Mouse (Mus musculus): ENCODE measurements around the gene Rag2. TPM values are rescaled to one million over a fixed set of nuclear protein-coding genes. Genes with fewer than 3 reads are reported as not detected.

Gene Rag2
- polyA plus RNA-seq, 1 experiment from 2014 or later, result 0.17 TPM

DNA sequence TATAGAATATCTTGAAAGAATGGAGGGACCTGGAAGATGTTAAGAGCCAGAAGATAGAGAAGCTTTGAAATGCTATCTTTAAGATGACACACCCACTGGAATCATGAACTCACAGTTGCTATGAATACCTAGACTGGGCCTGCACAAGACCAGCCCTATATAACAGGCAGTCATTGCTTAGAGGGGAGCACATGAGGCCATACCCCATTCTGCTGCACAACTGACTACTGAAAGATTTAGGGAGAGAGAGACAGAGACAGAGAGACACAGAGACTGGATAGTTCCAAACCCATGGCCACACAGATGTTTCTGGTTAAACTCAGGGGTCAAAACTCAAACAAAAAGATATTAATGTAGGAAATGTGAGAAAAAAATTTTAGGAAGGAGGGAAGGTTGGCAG is 2.7 kb downstream of the Rag2 start:
- H3K27me3 ChIP-seq, result no peaks in the 10 kb centered on the region
- H3K4me3 ChIP-seq (replicated peaks), result no peak overlapping the region
- no peak for DNase-seq
- 0 out of 2 replicates have a peak, but pooled peaks cover 3% of the 10 kb centered on the region for H3K4me1 ChIP-seq (replicated peaks)
- no peaks in the 10 kb centered on the region for H3K36me3 ChIP-seq
- H3K9me3 ChIP-seq (replicated peaks), result no peaks in the 10 kb centered on the region
- ATAC-seq (ENCODE audit: low read depth), result no peak
- H3K27ac ChIP-seq, result no peak overlapping the region
- no peak overlapping the region for H3K4me2 ChIP-seq
- no peak overlapping the region for H3K9ac ChIP-seq

DNA sequence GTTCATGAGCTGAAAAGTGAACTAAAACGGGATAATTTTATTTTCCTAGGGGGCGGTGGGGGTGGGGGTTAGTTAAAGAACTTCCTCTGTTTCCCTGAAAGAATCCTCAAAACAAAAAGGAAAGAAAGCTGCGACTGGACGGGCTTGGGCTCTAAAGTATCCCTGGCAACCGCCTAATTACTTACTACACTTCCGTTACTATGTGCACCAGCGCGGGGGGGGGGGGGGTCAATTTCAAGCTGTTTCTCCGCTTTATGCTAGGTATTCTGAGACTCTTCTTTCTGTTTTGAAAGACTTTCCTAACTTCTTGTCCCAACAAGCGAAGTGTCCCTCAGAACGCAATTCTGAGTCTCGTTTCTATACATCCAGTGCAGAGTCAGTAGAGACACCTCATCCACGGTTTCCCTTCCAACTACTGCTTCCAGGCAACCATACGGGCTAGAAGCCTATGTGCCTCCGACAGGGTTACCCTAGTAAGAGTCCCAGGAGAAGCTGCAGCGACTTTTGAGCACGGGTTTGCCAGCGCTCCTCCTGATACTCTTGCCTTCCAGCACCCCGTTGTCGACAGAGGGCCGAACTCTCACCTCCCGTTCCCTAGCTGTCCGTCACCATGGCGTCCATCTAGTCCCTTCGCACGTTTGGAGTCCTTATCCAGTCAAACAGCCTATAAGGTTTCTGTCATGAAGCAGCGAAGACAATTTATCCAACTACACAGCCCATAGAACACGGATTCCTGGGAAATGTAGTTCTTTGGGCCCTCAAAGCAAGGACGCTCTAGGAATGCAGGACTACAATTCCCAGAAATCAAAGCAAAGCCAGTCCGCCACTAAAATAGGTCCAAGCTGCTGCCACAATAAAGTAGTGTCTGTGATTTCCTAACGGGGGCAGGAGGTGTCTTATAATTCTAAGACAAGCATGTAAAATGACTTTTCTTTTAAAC is 4.0 kb downstream of the Rag2 start:
- H3K27ac ChIP-seq, result peak overlapping the region; percentile 26; the same call in 1 of the 2 replicates
- peak overlapping the region; percentile 74 for H3K4me2 ChIP-seq
- no peaks in the 10 kb centered on the region for H3K9me3 ChIP-seq (replicated peaks)
- peak overlapping the region; percentile 68 for H3K4me3 ChIP-seq (replicated peaks)
- H3K36me3 ChIP-seq, result no peaks in the 10 kb centered on the region
- peak overlapping the region; percentile 67 for H3K9ac ChIP-seq
- 0 out of 2 replicates have a peak, but pooled peaks cover 3% of the 10 kb centered on the region for H3K4me1 ChIP-seq (replicated peaks)
- ATAC-seq (ENCODE audit: low read depth) (peak; percentile 99), DNase-seq (peak; percentile 71)
- no peaks in the 10 kb centered on the region for H3K27me3 ChIP-seq
- 2% methylated on average over 31 of the region's 31 CpGs for WGBS (ENCODE audit: insufficient replicate concordance)

DNA sequence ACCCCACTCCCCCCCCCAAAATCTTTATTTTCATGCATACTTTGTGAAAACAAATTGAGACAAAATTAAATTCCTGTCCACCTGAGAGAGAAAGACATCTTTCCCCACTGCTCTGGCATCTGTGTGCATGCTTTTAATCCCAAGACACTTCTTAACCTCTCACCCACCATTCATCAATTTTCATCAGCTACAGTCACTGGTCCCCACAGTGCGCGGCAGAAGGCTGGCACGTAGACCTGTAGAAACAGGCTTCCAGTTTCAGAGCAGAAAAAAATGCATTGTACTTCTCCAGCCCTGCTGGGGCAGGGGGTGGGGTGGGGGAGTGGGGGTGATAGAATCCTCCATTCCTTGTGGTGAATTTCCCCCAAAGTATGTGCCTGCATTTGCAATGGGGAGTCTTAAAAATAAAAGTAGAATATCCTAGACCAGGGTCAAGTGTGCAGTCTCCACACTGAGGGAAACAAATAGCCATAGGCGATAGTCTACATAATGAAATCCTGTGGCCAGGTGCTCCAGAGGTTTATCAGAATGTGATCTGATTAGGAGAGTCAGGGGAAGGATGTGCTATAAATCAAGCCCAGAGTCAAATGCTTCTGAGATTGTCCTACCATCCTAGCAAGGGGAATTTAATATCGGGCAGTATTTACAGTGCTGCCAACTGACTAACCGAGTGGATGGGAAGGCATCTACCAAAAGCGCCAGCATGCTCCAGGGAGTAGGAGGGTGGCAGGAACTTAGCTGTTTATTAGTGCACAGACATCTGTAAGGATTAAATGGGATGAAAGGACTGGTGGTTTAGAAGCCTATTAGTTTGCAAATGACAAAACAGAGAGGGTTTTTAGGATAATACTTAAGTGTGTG is 14.7 kb downstream of the Rag2 start:
- DNase-seq (no peak), ATAC-seq (ENCODE audit: low read depth) (no peak)
- no peak overlapping the region for H3K9ac ChIP-seq
- H3K36me3 ChIP-seq, result no peaks in the 10 kb centered on the region
- H3K27me3 ChIP-seq, result no peaks in the 10 kb centered on the region
- no peak overlapping the region for H3K4me2 ChIP-seq
- no peaks in the 10 kb centered on the region for H3K9me3 ChIP-seq (replicated peaks)
- no peaks in the 10 kb centered on the region for H3K4me1 ChIP-seq (replicated peaks)
- H3K27ac ChIP-seq, result no peak overlapping the region
- WGBS (ENCODE audit: insufficient replicate concordance), result 74% methylated on average over 7 of the region's 7 CpGs
- no peak overlapping the region for H3K4me3 ChIP-seq (replicated peaks)

DNA sequence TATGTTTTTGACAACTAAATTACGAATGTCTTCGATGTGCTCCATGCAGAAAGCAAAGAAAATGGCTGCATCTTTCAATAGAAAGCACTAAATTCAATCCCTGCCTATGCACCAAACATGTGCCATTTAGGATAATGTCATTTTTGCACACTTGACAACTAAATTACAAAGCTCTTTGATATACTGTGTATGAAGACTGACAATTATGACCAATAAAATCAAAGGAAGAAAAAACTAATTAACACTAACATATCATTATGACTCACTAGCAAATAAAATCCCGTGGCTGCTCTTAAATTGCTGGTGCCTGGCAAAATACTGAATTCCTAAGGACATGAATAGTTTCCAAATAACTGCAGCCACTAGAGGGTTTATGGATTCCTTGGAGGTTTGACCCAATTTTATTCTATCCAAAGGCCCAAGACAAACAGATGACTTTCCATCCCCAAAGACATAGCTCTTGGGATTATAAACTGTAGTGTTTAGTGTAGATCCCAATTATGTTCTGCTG is 15.4 kb downstream of the Rag2 start:
- H3K9me3 ChIP-seq (replicated peaks), result no peaks in the 10 kb centered on the region

DNA sequence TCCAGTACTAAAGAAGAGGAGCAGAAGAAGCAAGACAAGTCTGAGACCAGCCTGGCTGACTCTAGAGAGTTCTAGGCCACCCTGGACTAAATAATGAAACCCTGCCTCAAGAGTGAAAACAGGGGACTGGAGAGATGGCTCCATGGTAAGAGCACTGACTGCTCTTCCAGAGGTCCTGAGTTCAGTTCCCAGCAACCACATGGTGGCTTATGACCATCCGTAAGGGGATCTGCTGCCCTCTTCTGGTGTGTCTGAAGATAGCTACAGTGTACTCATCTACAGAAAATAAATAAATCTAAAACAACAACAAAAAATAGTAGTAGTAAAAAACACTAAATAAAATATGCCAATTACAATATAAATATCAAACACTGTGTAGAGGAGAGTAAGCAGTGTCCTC is 21.3 kb downstream of the Rag2 start:
- no peak for DNase-seq
- WGBS (ENCODE audit: insufficient replicate concordance), result 77% methylated on average over 1 of the region's 1 CpGs
- Histone ChIP-seq H3K4me2 (no peak overlapping the region), H3K4me1 (replicated peaks) (no peaks in the 10 kb centered on the region), H3K4me3 (replicated peaks) (no peak overlapping the region), H3K36me3 (no peaks in the 10 kb centered on the region), H3K9ac (no peak overlapping the region), H3K9me3 (replicated peaks) (no peaks in the 10 kb centered on the region), H3K27ac (no peak overlapping the region), H3K27me3 (no peaks in the 10 kb centered on the region)
- ATAC-seq (ENCODE audit: low read depth), result no peak

More for the DNA sequence above, 15.4 kb downstream of the Rag2 start:
- no peak overlapping the region for H3K4me3 ChIP-seq (replicated peaks)
- DNase-seq (no peak), ATAC-seq (ENCODE audit: low read depth) (no peak)
- H3K27ac ChIP-seq, result no peak overlapping the region
- no peaks in the 10 kb centered on the region for H3K36me3 ChIP-seq
- no peaks in the 10 kb centered on the region for H3K4me1 ChIP-seq (replicated peaks)
- no peak overlapping the region for H3K9ac ChIP-seq
- H3K4me2 ChIP-seq, result no peak overlapping the region
- WGBS (ENCODE audit: insufficient replicate concordance), result 49% methylated on average over 3 of the region's 3 CpGs
- H3K27me3 ChIP-seq, result no peaks in the 10 kb centered on the region

DNA sequence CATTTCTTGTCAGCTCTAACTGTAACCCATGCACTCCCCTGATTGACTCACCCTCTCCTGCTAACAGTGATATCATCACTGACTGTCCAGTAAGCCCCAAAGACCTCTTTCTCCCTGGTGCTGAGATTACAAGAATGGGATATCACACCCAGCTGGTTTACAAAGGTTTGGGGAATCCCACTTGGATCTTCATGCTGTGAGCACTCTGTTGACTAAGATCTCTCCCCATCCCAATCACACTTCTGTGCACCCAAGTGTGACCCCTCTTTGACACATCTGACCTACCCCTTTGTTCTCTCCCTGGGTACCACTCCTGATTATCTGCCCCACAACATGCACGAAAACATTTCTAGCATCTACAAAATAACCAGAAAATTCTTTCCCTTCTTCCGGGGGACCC is 23.8 kb downstream of the Rag2 start:
- ATAC-seq (ENCODE audit: low read depth), result no peak

DNA sequence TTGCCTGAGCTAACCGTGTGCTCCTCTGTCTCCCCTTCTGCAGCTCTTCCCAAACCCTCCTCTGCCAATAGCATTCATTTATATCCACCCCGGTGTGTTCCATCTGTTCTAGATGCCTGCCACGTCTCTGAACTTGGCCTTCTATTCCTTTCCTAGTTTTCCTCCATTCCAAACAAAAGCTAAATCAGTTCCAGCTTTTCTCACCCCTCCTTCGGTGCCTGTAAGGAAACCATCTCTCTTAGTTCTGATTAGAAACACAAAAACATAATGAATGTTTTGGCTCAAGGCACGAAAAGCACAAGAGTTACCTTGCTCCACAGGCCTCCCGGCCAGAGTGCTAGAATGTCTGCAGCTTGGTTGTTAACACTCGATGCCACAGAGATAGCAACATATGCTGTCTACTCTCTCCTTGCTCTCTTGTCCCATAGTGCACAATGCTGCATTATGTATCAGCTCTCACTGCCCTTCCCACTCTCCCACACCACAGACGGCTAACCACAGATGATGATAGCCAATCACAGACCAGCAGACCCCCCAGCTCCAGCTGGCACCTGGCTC is 24.7 kb downstream of the Rag2 start, which contains the start of the genes Rag1 and B230118H07Rik:
Gene Rag1, minus strand, starts transcription at position 388 of the 558 bp plus-strand sequence.
Gene B230118H07Rik, minus strand, starts transcription at position 419 of the 558 bp plus-strand sequence.
- no peak within 1 kb of the TSS for H3K27ac ChIP-seq
- H3K9ac ChIP-seq, result no peak within 1 kb of the TSS
- WGBS (ENCODE audit: insufficient replicate concordance), result 32% methylated on average over 8 of the region's 8 CpGs
- no peak within 1 kb of the TSS for H3K4me2 ChIP-seq
- H3K36me3 ChIP-seq, result no peaks in the 10 kb centered on the region
- ATAC-seq (ENCODE audit: low read depth), result 0 out of 2 replicates have a peak, but pooled peaks have one; percentile 15
- no peaks in the 10 kb centered on the region for H3K9me3 ChIP-seq (replicated peaks)
- H3K4me3 ChIP-seq (replicated peaks), result no peak within 1 kb of the TSS
- DNase-seq, result no peak
- H3K4me1 ChIP-seq (replicated peaks), result peaks cover 10% of the 10 kb centered on the region; the same call in 1 of the 2 replicates
- H3K27me3 ChIP-seq, result peaks cover 3% of the 10 kb centered on the region; the same call in 1 of the 2 replicates

More for the DNA sequence above, 23.8 kb downstream of the Rag2 start:
- DNase-seq, result no peak
- Histone ChIP-seq H3K4me2 (no peak overlapping the region), H3K9ac (no peak overlapping the region), H3K4me3 (replicated peaks) (no peak overlapping the region), H3K27ac (no peak overlapping the region), H3K9me3 (replicated peaks) (no peaks in the 10 kb centered on the region), H3K4me1 (replicated peaks) (peaks cover 10% of the 10 kb centered on the region; the same call in 1 of the 2 replicates), H3K27me3 (peaks cover 3% of the 10 kb centered on the region; the same call in 1 of the 2 replicates), H3K36me3 (no peaks in the 10 kb centered on the region)
- WGBS (ENCODE audit: insufficient replicate concordance), result 63% methylated on average over 2 of the region's 2 CpGs

DNA sequence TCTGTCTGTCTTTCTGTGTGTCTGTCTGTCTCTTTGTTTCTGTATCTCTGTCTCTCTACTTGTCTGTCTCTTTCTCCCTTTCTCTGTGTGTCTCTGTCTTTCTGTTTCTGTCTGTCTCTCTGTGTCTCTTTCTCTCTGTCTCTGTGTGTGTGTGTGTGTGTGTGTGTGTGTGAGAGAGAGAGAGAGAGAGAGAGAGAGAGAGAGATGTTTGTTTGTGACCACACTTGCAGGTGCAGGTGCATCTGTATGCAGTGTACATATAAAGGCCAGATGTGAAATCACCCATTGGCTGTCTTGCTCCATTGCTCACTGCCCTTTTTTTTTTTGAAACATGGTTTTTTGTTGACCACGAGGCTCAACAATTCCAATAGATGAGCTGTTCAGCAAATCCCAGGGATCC is 25.9 kb downstream of the Rag2 start:
- H3K4me1 ChIP-seq (replicated peaks), result peaks cover 10% of the 10 kb centered on the region; the same call in 1 of the 2 replicates
- no peaks in the 10 kb centered on the region for H3K9me3 ChIP-seq (replicated peaks)
- no peak for ATAC-seq (ENCODE audit: low read depth)
- H3K27ac ChIP-seq, result no peak overlapping the region
- H3K36me3 ChIP-seq, result no peaks in the 10 kb centered on the region
- DNase-seq, result no peak
- whole genome bisulfite sequencing (ENCODE audit: insufficient replicate concordance), result 50% methylated on average over 1 of the region's 1 CpGs
- no peak overlapping the region for H3K4me2 ChIP-seq
- H3K4me3 ChIP-seq (replicated peaks), result no peak overlapping the region
- H3K27me3 ChIP-seq, result peaks cover 3% of the 10 kb centered on the region; the same call in 1 of the 2 replicates
- H3K9ac ChIP-seq, result no peak overlapping the region

DNA sequence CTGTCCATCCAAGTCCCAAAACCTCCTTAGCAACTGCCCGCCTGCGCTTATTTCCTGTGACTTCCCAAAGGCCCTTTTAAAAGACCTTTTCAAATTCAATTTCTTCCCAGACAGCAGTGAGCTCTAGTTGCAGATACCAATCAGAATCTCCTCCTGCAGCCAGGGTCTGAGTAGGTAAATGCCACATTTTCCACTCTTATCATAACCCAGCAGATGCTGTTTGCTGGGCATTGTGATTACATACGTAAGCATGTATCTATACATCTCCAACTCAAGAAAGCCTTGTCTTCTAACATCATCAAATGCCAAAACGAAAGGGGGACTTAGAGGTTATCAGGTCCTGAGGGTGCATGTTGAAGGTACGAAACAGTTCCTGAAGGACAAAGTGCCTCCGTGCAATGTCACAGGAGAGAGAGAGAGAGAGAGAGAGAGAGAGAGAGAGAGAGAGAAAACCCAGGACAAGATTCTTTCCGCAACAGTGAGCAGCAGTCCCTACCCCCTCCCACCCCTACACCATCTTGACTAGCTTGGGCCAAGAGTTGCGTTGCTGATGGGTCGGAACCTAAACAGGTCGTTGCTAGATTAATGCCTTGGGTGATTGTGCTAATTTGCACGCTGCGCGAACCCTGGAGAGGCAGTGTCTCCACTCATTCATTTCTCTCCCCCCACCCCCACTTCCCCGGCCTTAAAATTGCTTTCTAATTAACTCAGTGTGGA is 27.8 kb downstream of the Rag2 start:
- WGBS (ENCODE audit: insufficient replicate concordance), result 26% methylated on average over 14 of the region's 14 CpGs
- ATAC-seq (ENCODE audit: low read depth) (peak; percentile 59), DNase-seq (no peak)
- peaks cover 10% of the 10 kb centered on the region; the same call in 1 of the 2 replicates for H3K4me1 ChIP-seq (replicated peaks)
- H3K9me3 ChIP-seq (replicated peaks), result no peaks in the 10 kb centered on the region
- peak overlapping the region; percentile 48 for H3K4me2 ChIP-seq
- no peak overlapping the region for H3K27ac ChIP-seq
- H3K27me3 ChIP-seq, result peaks cover 3% of the 10 kb centered on the region; the same call in 1 of the 2 replicates
- no peak overlapping the region for H3K4me3 ChIP-seq (replicated peaks)
- H3K9ac ChIP-seq, result no peak overlapping the region
- no peaks in the 10 kb centered on the region for H3K36me3 ChIP-seq

DNA sequence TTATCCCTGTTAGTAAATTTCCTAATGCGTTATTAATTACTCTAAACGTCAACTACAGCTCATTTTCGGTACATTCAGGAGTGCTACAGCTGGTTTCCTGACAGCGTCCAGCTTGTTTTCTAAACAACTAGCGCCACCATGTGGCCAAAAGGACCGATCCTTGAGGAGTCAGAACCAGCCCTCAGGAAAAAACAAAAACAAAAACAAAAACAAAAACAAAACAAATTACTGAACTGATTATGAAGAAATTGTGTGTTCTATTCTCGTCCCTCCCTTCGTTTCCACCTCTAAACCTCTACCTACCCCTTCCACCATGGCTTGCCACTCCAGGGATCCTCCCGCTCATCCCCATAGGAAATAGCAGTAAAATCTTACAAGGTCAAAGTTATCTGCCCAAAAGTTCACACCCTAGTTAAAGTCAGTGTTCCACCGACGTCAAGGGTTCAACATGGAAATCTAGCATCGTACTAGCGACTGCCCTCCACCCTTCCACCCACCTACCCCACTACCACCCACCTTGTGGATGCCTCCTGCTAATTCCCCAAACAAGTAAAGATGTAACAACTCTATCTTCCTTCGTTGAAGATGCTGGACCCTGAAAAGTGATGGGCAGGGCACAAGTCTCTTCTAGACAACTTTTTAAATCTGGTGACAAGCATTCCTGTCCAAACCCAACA is 28.5 kb downstream of the Rag2 start:
- no peak overlapping the region for H3K4me3 ChIP-seq (replicated peaks)
- peaks cover 10% of the 10 kb centered on the region; the same call in 1 of the 2 replicates for H3K4me1 ChIP-seq (replicated peaks)
- H3K36me3 ChIP-seq, result no peaks in the 10 kb centered on the region
- H3K27ac ChIP-seq, result no peak overlapping the region
- H3K9me3 ChIP-seq (replicated peaks), result no peaks in the 10 kb centered on the region
- 11% methylated on average over 14 of the region's 14 CpGs for WGBS (ENCODE audit: insufficient replicate concordance)
- peak overlapping the region; percentile 48 for H3K4me2 ChIP-seq
- DNase-seq (peak; percentile 34), ATAC-seq (ENCODE audit: low read depth) (no peak)
- peaks cover 3% of the 10 kb centered on the region; the same call in 1 of the 2 replicates for H3K27me3 ChIP-seq
- H3K9ac ChIP-seq, result no peak overlapping the region
